Mouse (Mus musculus) mature B cell (primary cell): ENCODE data around the gene Vsir.

ENCODE experiments used
- in situ Hi-C: fragments of 300-500 bp; cut with MboI; formaldehyde crosslinking; loops from 2 replicates; pipeline ENCODE4 v1.14.3; 2019

Vsir gene

GRCm38 (mm10) chr10:60388332-60388731 lies 41.7 kb downstream of the Vsir start:
- in situ Hi-C loops = no loop called here

GRCm38 (mm10) chr10:60389447-60389865 lies 42.8 kb downstream of the Vsir start:
- in situ Hi-C loops = no loop called here

- in situ Hi-C loops = loop anchor here (5.0 kb wide), 1 partner anchor 78 kb away; no protein-coding TSS in a partner anchor
These were observed 43.7 kb downstream of the Vsir start for GRCm38 (mm10) chr10:60390177-60390903.

GRCm38 (mm10) chr10:60390904-60391420 lies 44.3 kb downstream of the Vsir start:
- in situ Hi-C loops = loop anchor here (5.0 kb wide), 1 partner anchor 79 kb away; no protein-coding TSS in a partner anchor

GRCm38 (mm10) chr10:60391661-60392060 lies 45.0 kb downstream of the Vsir start:
- in situ Hi-C loops = loop anchor here (5.0 kb wide), 1 partner anchor 79 kb away; no protein-coding TSS in a partner anchor

GRCm38 (mm10) chr10:60394936-60395335 lies 48.3 kb downstream of the Vsir start:
- in situ Hi-C loops = loop anchor here (5.0 kb wide), 1 partner anchor 83 kb away; no protein-coding TSS in a partner anchor

GRCm38 (mm10) chr10:60395605-60396004 lies 49.0 kb downstream of the Vsir start:
- in situ Hi-C loops = no loop called here

GRCm38 (mm10) chr10:60398051-60398814 lies 51.6 kb downstream of the Vsir start:
- in situ Hi-C loops = no loop called here

- in situ Hi-C loops = no loop called here
These were observed 52.8 kb downstream of the Vsir start, which contains the start of gene Gm17455 for GRCm38 (mm10) chr10:60399449-60399848. Gene Gm17455, plus strand, starts transcription at chr10:60399726.

GRCm38 (mm10) chr10:60400507-60401295 lies 54.0 kb downstream of the Vsir start:
- in situ Hi-C loops = loop anchor here (10.0 kb wide), 1 partner anchor 354 kb away; the partner anchor contains the start of gene Slc29a3

GRCm38 (mm10) chr10:60405460-60406177 lies 59.0 kb downstream of the Vsir start:
- in situ Hi-C loops = loop anchor here (10.0 kb wide), 1 partner anchor 349 kb away; the partner anchor contains the start of gene Slc29a3

- in situ Hi-C loops = loop anchor here (10.0 kb wide), 1 partner anchor 347 kb away; the partner anchor contains the start of gene Slc29a3
These were observed 61.2 kb downstream of the Vsir start for GRCm38 (mm10) chr10:60407831-60408230.

- in situ Hi-C loops = no loop called here
These were observed 65.1 kb downstream of the Vsir start for GRCm38 (mm10) chr10:60411794-60412193.

GRCm38 (mm10) chr10:60413756-60414155 lies 67.1 kb downstream of the Vsir start:
- in situ Hi-C loops = no loop called here

GRCm38 (mm10) chr10:60417041-60417440 lies 70.4 kb downstream of the Vsir start:
- in situ Hi-C loops = no loop called here

- in situ Hi-C loops = no loop called here
These were observed 71.5 kb downstream of the Vsir start for GRCm38 (mm10) chr10:60418137-60418536.

GRCm38 (mm10) chr10:60419624-60420023 lies 73.0 kb downstream of the Vsir start:
- in situ Hi-C loops = no loop called here
